Mouse (Mus musculus) macrophage (primary cell): ENCODE measurements around the gene Mrps17. TPM values are rescaled to one million over a fixed set of nuclear protein-coding genes. Genes with fewer than 3 reads are reported as not detected.

Experiments
- polyA plus RNA-seq: library from polyadenylated mRNA; stranded (reverse); fragments of 250-400 nt; gene quantifications from 3 replicates; pipeline ENCODE4 v1.2.4, GENCODE M21; 2018; ENCODE audit warnings: inconsistent platforms

The Mrps17 gene
- polyA plus RNA-seq, 1 experiment from 2014 or later, result 39.4 TPM

Other genes starting within 250 kb of the Mrps17 start
- 25.2 to 54.6 TPM (median 31.2 TPM) in 3 replicates for gene Sfswap, start 214.3 kb upstream of the Mrps17 start, polyA plus RNA-seq
- gene Mmp17, start 131.3 kb upstream of the Mrps17 start, polyA plus RNA-seq, result 0.10 TPM in 1 of 3 replicates, not detected in the others
- 0.86 to 2.6 TPM (median 2.2 TPM) in 3 replicates for gene Zfp11, start 45.4 kb upstream of the Mrps17 start, polyA plus RNA-seq
- gene Sept14, start 7.0 kb upstream of the Mrps17 start, polyA plus RNA-seq, result not detected in 3 replicates
- 42.7 to 57.0 TPM (median 51.5 TPM) in 3 replicates for gene Nipsnap2, start 9.6 kb downstream of the Mrps17 start, polyA plus RNA-seq
- 3.3 to 6.5 TPM (median 5.6 TPM) in 3 replicates for gene Psph, start 72.0 kb downstream of the Mrps17 start, polyA plus RNA-seq
- gene Sumf2, start 131.5 kb downstream of the Mrps17 start, polyA plus RNA-seq, result 10.1 to 18.3 TPM (median 12.6 TPM) in 3 replicates
- 61.0 to 327 TPM (median 283 TPM) in 3 replicates for gene Chchd2, start 172.0 kb downstream of the Mrps17 start, polyA plus RNA-seq
- gene Zbed5, start 180.2 kb downstream of the Mrps17 start, polyA plus RNA-seq, result 0.23 to 0.46 TPM (median 0.32 TPM) in 3 replicates
- gene Phkg1, start 183.1 kb downstream of the Mrps17 start, polyA plus RNA-seq, result not detected in 3 replicates
- 0.11 to 1.1 TPM (median 0.14 TPM) in 3 replicates for gene Nupr1l, start 193.0 kb downstream of the Mrps17 start, polyA plus RNA-seq
- gene Vkorc1l1, start 226.5 kb downstream of the Mrps17 start, polyA plus RNA-seq, result 13.1 to 24.0 TPM (median 20.1 TPM) in 3 replicates